Mouse (Mus musculus) myocyte (in vitro differentiated cells): Measurements from ENCODE around the gene Catsperg1. TPM values are rescaled to one million over a fixed set of nuclear protein-coding genes. Genes with fewer than 3 reads are reported as not detected.

Source experiments
- H3K27me3 ChIP-seq: one replicate; pipeline ENCODE4 v1.6.1; 2011; ENCODE audit not compliant: control insufficient read depth, insufficient read depth, insufficient read length
- H3K36me3 ChIP-seq: one replicate; pipeline ENCODE4 v1.6.1; 2011; ENCODE audit not compliant: control insufficient read depth, insufficient read depth
- H3K4me2 ChIP-seq: one replicate; pipeline ENCODE4 v1.6.1; 2011; ENCODE audit warnings: low read depth, control low read depth
- H3K4me3 ChIP-seq: one replicate; pipeline ENCODE4 v1.5.1; 2011; ENCODE audit warnings: mild to moderate bottlenecking, control low read depth, moderate library complexity
- H3K79me2 ChIP-seq: one replicate; pipeline ENCODE4 v1.6.1; 2011; ENCODE audit not compliant: control insufficient read depth, insufficient read depth
- H3ac ChIP-seq: one replicate; pipeline ENCODE4 v1.6.1; 2011; ENCODE audit not compliant: control insufficient read depth, insufficient read length
- CEBPB ChIP-seq: IDR thresholded peaks from 2 replicates; pipeline ENCODE4 v1.6.1; 2011; ENCODE audit warnings: mild to moderate bottlenecking, moderate library complexity; ENCODE audit not compliant: poor library complexity, insufficient read depth, severe bottlenecking
- E2F4 ChIP-seq: IDR thresholded peaks from one replicate; pipeline ENCODE4 v1.6.1; 2011; ENCODE audit warnings: mild to moderate bottlenecking, control low read depth, moderate library complexity; ENCODE audit not compliant: insufficient read depth
- MAX ChIP-seq: IDR thresholded peaks from one replicate; pipeline ENCODE4 v1.6.1; 2011; ENCODE audit warnings: low read depth, mild to moderate bottlenecking, control low read depth
- MYOD1 ChIP-seq, 3 experiments: IDR thresholded peaks; one replicate each; pipeline ENCODE4 v1.6.1; 2011; ENCODE audit warnings: control low read depth in 2 of 3, low read depth in 2 of 3, mild to moderate bottlenecking in 2 of 3, moderate library complexity in 1 of 3; ENCODE audit not compliant: insufficient read length in 2 of 3, control insufficient read depth in 1 of 3
- MYOG ChIP-seq, 3 experiments: IDR thresholded peaks; one replicate each; pipeline ENCODE4 v1.6.1; 2011; ENCODE audit warnings: control low read depth in 2 of 3, low read depth in 2 of 3, mild to moderate bottlenecking in 2 of 3; ENCODE audit not compliant: insufficient read length in 2 of 3, control insufficient read depth in 1 of 3, insufficient read depth in 1 of 3
- POLR2A ChIP-seq: IDR thresholded peaks from one replicate; pipeline ENCODE4 v1.6.1; 2011; ENCODE audit warnings: low read depth, mild to moderate bottlenecking, control low read depth, moderate library complexity; ENCODE audit not compliant: insufficient read length
- POLR2AphosphoS2 ChIP-seq: IDR thresholded peaks from one replicate; pipeline ENCODE4 v1.6.1; 2011; ENCODE audit warnings: low read depth, control low read depth; ENCODE audit not compliant: insufficient read length
- REST ChIP-seq: IDR thresholded peaks from one replicate; pipeline ENCODE4 v1.6.1; 2011; ENCODE audit warnings: mild to moderate bottlenecking, control low read depth, moderate library complexity; ENCODE audit not compliant: insufficient read depth, insufficient read length
- SRF ChIP-seq: IDR thresholded peaks from one replicate; pipeline ENCODE4 v1.6.1; 2011; ENCODE audit warnings: low read depth; ENCODE audit not compliant: control insufficient read depth, insufficient read length
- TCF12 ChIP-seq: IDR thresholded peaks from one replicate; pipeline ENCODE4 v1.6.1; 2011; ENCODE audit warnings: mild to moderate bottlenecking, control low read depth; ENCODE audit not compliant: poor library complexity, insufficient read depth, severe bottlenecking
- TCF3 ChIP-seq: IDR thresholded peaks from one replicate; pipeline ENCODE4 v1.6.1; 2011; ENCODE audit warnings: low read depth, control low read depth; ENCODE audit not compliant: insufficient read length
- USF1 ChIP-seq: IDR thresholded peaks from one replicate; pipeline ENCODE4 v1.6.1; 2011; ENCODE audit warnings: low read depth, mild to moderate bottlenecking, control low read depth, moderate library complexity
- polyA plus RNA-seq: library from polyadenylated mRNA; unstranded; fragments of >200 nt; fragmentation: generic; extraction: Trizol; gene quantifications from one replicate; pipeline ENCODE4 v1.2.1, GENCODE M21; 2012; ENCODE audit warnings: missing spikeins

Gene Catsperg1
- polyA plus RNA-seq, 1 experiment: not detected

- Histone ChIP-seq H3K27me3 (no peaks in the 10 kb centered on the region), H3K79me2 (no peaks in the 10 kb centered on the region), H3ac (no peak within 1 kb of the TSS), H3K4me3 (no peak within 1 kb of the TSS), H3K4me2 (no peak within 1 kb of the TSS), H3K36me3 (no peaks in the 10 kb centered on the region)
- TF ChIP-seq MYOG (IDR thresholded peaks at IDR 0.05; ENCODE audit: control insufficient read depth in 1 of 3, insufficient read depth in 1 of 3, insufficient read length in 2 of 3, low read depth in 2 of 3): no peak
- TF ChIP-seq TCF3: no peak
- no peak for TF ChIP-seq MYOD1 (IDR thresholded peaks at IDR 0.05; ENCODE audit: control insufficient read depth in 1 of 3, insufficient read length in 2 of 3, low read depth in 2 of 3)
Observed at GRCm38 (mm10) chr7:29134693-29135386, 79.0 kb downstream of the Catsperg1 start, which contains the start of gene Rasgrp4. TSS of gene Rasgrp4 (plus strand) at chr7:29134851.

GRCm38 (mm10) chr7:29134230-29134629, 79.6 kb downstream of the Catsperg1 start:
- Histone ChIP-seq H3K79me2 (no peaks in the 10 kb centered on the region), H3K27me3 (no peaks in the 10 kb centered on the region), H3ac (no peak overlapping the region), H3K4me3 (no peak overlapping the region), H3K4me2 (no peak overlapping the region), H3K36me3 (no peaks in the 10 kb centered on the region)
- no peak for TF ChIP-seq TCF3
- TF ChIP-seq USF1: no peak
- no peak for TF ChIP-seq MYOD1 (IDR thresholded peaks at IDR 0.05; ENCODE audit: control insufficient read depth in 1 of 3, insufficient read length in 2 of 3, low read depth in 2 of 3)
- no peak for TF ChIP-seq E2F4
- no peak for TF ChIP-seq MAX
- no peak for TF ChIP-seq TCF12
- no peak for TF ChIP-seq POLR2A
- no peak for TF ChIP-seq POLR2AphosphoS2
- TF ChIP-seq MYOG (IDR thresholded peaks at IDR 0.05; ENCODE audit: control insufficient read depth in 1 of 3, insufficient read depth in 1 of 3, insufficient read length in 2 of 3, low read depth in 2 of 3): no peak
- TF ChIP-seq SRF: no peak
- TF ChIP-seq CEBPB: no peak
- TF ChIP-seq REST: no peak

Other genes with a start within 250 kb of the Catsperg1 start
- gene Eif3k, start 232.2 kb downstream of the Catsperg1 start, polyA plus RNA-seq: 335 TPM
- 0.18 TPM for gene Map4k1, start 232.0 kb downstream of the Catsperg1 start, polyA plus RNA-seq
- 73.1 TPM for gene Ryr1, start 88.9 kb downstream of the Catsperg1 start, polyA plus RNA-seq
- 0.01 TPM for gene Rasgrp4, start 79.2 kb downstream of the Catsperg1 start, polyA plus RNA-seq
- gene Fam98c, start 57.8 kb downstream of the Catsperg1 start, polyA plus RNA-seq: 11.6 TPM
- gene Ggn, start 43.8 kb downstream of the Catsperg1 start, polyA plus RNA-seq: 0.89 TPM
- 4.1 TPM for gene Spred3, start 43.6 kb downstream of the Catsperg1 start, polyA plus RNA-seq
- gene Psmd8, start 33.3 kb downstream of the Catsperg1 start, polyA plus RNA-seq: 404 TPM
- 0.01 TPM for gene Kcnk6, start 18.5 kb upstream of the Catsperg1 start, polyA plus RNA-seq
- 166 TPM for gene Yif1b, start 24.3 kb upstream of the Catsperg1 start, polyA plus RNA-seq
- 42.4 TPM for gene 2200002D01Rik, start 34.4 kb upstream of the Catsperg1 start, polyA plus RNA-seq
- gene Spint2, start 67.9 kb upstream of the Catsperg1 start, polyA plus RNA-seq: 0.10 TPM
- gene Ppp1r14a, start 75.3 kb upstream of the Catsperg1 start, polyA plus RNA-seq: 0.35 TPM
- gene Dpf1, start 89.9 kb upstream of the Catsperg1 start, polyA plus RNA-seq: 3.4 TPM